8 mouse cellular contexts compared by ENCODE assay signal in the genomic region with DNA sequence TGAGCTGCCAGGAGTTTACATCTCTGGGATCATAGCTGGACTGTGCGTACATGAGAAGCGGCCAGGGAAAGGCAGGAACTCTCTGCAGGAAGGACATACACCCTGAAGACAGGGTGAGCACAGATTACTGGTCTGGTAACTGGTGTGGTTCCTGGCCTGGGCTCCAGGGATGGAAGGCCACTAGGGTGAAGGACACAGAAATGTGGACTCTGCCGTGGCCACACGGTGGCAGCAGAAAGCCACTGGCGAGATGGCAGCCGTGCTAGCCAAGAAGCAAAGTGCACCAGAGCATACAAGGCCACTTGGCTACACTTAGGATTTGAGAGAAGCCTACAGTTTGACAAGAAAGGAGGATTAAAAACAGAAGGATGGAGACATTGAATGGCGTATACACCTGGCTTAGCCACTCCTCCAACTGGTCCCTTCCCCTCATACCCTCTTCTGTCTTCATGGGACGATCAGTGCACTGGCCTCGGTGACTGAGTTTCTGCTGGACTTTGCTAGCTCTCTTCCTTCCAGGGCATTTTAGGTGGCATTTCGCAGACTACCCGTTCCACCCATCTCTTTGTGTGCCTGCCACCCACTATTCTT.
DNase-seq lines count a peak whose midpoint lies in the region; ATAC-seq and TF ChIP-seq lines count a peak whose summit lies in the region.

No protein-coding gene starts in this region.

- peak; percentile 82 for ATAC-seq in erythroid progenitor cell, adult 5-6 weeks (replicated peaks; ENCODE audit: low FRiP score, poor library complexity, severe bottlenecking)
- ATAC-seq in heart, embryonic 12.5 days (ENCODE audit: insufficient number of reproducible peaks, low FRiP score), result peak; percentile 76; the same call in 1 of the 2 replicates
- ATAC-seq in kidney, embryonic 16.5 days (ENCODE audit: low FRiP score, low TSS enrichment), result peak; percentile 83
- ATAC-seq in neutrophil, adult 5-6 weeks (ENCODE audit: extremely low read depth, insufficient number of reproducible peaks, low FRiP score, poor library complexity, severe bottlenecking), result peak; percentile 62

- peak; percentile 86 for TF ChIP-seq CTCF in lung, adult 2 months (IDR thresholded peaks at IDR 0.05; ENCODE audit: insufficient read depth, low read length)
- TF ChIP-seq CTCF in thymus, adult 2 months (IDR thresholded peaks at IDR 0.05; ENCODE audit: borderline replicate concordance, control insufficient read depth, extremely low read depth, insufficient read depth, low read length, poor library complexity), result peak; percentile 90; the same call in 1 of the 2 replicates

- H3K27me3 ChIP-seq in heart, embryonic 12.5 days (replicated peaks), result no peaks in the 10 kb centered on the region
- no peaks in the 10 kb centered on the region for H3K27me3 ChIP-seq in kidney, embryonic 16.5 days (ENCODE audit: insufficient read depth, low read length)
- no peaks in the 10 kb centered on the region for H3K27me3 ChIP-seq in thymus, adult 2 months (ENCODE audit: control insufficient read depth, insufficient read depth, low read length)

- H3K9ac ChIP-seq in heart, embryonic 12.5 days, result no peak overlapping the region
- no peak overlapping the region for H3K9ac ChIP-seq in kidney, embryonic 16.5 days (replicated peaks; ENCODE audit: low read length)

- peaks cover 4% of the 10 kb centered on the region; the same call in 1 of the 2 replicates for H3K4me1 ChIP-seq in heart, embryonic 12.5 days (replicated peaks)
- no peaks in the 10 kb centered on the region for H3K4me1 ChIP-seq in kidney, embryonic 16.5 days (ENCODE audit: insufficient read depth, low read length)
- no peaks in the 10 kb centered on the region for H3K4me1 ChIP-seq in lung, adult 2 months (ENCODE audit: control insufficient read depth, insufficient read depth, low read length)
- H3K4me1 ChIP-seq in thymus, adult 2 months (replicated peaks; ENCODE audit: control insufficient read depth, insufficient read depth, low read length), result peaks cover 10% of the 10 kb centered on the region

- H3K4me3 ChIP-seq in heart, embryonic 12.5 days, result no peak overlapping the region
- H3K4me3 ChIP-seq in kidney, embryonic 16.5 days (ENCODE audit: low read length), result no peak overlapping the region
- H3K4me3 ChIP-seq in lung, adult 2 months (replicated peaks; ENCODE audit: extremely low read depth, low read depth, low read length), result no peak overlapping the region
- no peak overlapping the region for H3K4me3 ChIP-seq in thymus, adult 2 months (ENCODE audit: control insufficient read depth, insufficient read depth, low read length)

- DNase-seq in CD4-positive, CD25-positive, alpha-beta regulatory T cell, adult 2 months (ENCODE audit: low read depth, low spot score), result peak; percentile 89
- DNase-seq in adrenal gland, postnatal 4 days (ENCODE audit: low spot score in 2 of 2), result peak; percentile 42 to 63
- peak; percentile 55 for DNase-seq in lung, adult 2 months
- DNase-seq in thymus, adult 2 months, result peak; percentile 74

- H3K4me2 ChIP-seq in heart, embryonic 12.5 days, result no peak overlapping the region
- H3K4me2 ChIP-seq in kidney, embryonic 16.5 days (replicated peaks; ENCODE audit: low read depth, low read length), result no peak overlapping the region

- H3K27ac ChIP-seq in heart, embryonic 12.5 days (ENCODE audit: poor library complexity, severe bottlenecking), result no peak overlapping the region
- H3K27ac ChIP-seq in kidney, embryonic 16.5 days (ENCODE audit: low read length), result no peak overlapping the region
- no peak overlapping the region for H3K27ac ChIP-seq in thymus, adult 2 months (ENCODE audit: control insufficient read depth, insufficient read depth, low read length)

- no peaks in the 10 kb centered on the region for H3K36me3 ChIP-seq in heart, embryonic 12.5 days
- H3K36me3 ChIP-seq in kidney, embryonic 16.5 days (ENCODE audit: insufficient read depth, low read length), result no peaks in the 10 kb centered on the region
- no peaks in the 10 kb centered on the region for H3K36me3 ChIP-seq in thymus, adult 2 months (ENCODE audit: control insufficient read depth, insufficient read depth, low read length)

- 51% methylated on average over 11 of the region's 11 CpGs for WGBS in heart, embryonic 12.5 days
- WGBS in kidney, embryonic 16.5 days, result 55% methylated on average over 11 of the region's 11 CpGs
- WGBS in lung, adult 2 months, result 50% methylated on average over 11 of the region's 11 CpGs
- WGBS in thymus, adult 2 months, result 58% methylated on average over 11 of the region's 11 CpGs

- TF ChIP-seq POLR2A in lung, adult 2 months (IDR thresholded peaks at IDR 0.05; ENCODE audit: borderline replicate concordance, extremely low read depth, low read depth, low read length), result no peak
- no peak for TF ChIP-seq POLR2A in thymus, adult 2 months (IDR thresholded peaks at IDR 0.05; ENCODE audit: control insufficient read depth, extremely low read depth, insufficient read depth, low read length, poor library complexity)

- H3K9me3 ChIP-seq in heart, embryonic 12.5 days (replicated peaks), result no peaks in the 10 kb centered on the region
- H3K9me3 ChIP-seq in kidney, embryonic 16.5 days (ENCODE audit: low read length), result no peaks in the 10 kb centered on the region
